Mouse (Mus musculus): ENCODE measurements at regions not wholly inside any gene's neighbourhood (a gene's known extent, or its start where the extent isn't known, plus 50 kb on each side); places are given as distances from the start of the nearest gene placed in this dataset.

GRCm38 (mm10) chr2:168839221-168839620 lies 71.5 kb upstream of the Sall4 start:
- TF ChIP-seq E2F4 (IDR thresholded peaks at IDR 0.05; ENCODE audit: borderline replicate concordance, low read depth, low read length) (no peak), MYB (IDR thresholded peaks at IDR 0.05; ENCODE audit: low read depth, low read length) (no peak), KAT2A (conservative IDR thresholded peaks at IDR 0.05; ENCODE audit: low read depth, low read length) (no peak), ZMIZ1 (IDR thresholded peaks at IDR 0.05; ENCODE audit: low read depth, low read length) (no peak), ELF1 (IDR thresholded peaks at IDR 0.05; ENCODE audit: low read depth, low read length) (no peak), TAL1 (IDR thresholded peaks at IDR 0.05; ENCODE audit: low read length) (no peak), EP300 (IDR thresholded peaks at IDR 0.05; ENCODE audit: low read depth in 1 of 2, low read length in 2 of 2) (no peak), USF2 (IDR thresholded peaks at IDR 0.05; ENCODE audit: borderline replicate concordance in 1 of 2, insufficient read depth in 1 of 2, low read depth in 1 of 2, low read length in 2 of 2) (no peak), MEF2A (IDR thresholded peaks at IDR 0.05; ENCODE audit: extremely low read depth, insufficient replicate concordance, low read depth, low read length, poor library complexity, severe bottlenecking) (no peak), UBTF (IDR thresholded peaks at IDR 0.05; ENCODE audit: borderline replicate concordance, insufficient read depth, low read depth, low read length) (no peak), TCF12 (IDR thresholded peaks at IDR 0.05; ENCODE audit: low read depth, low read length) (no peak), MXI1 (IDR thresholded peaks at IDR 0.05; ENCODE audit: low read depth, low read length) (no peak), CTCF (IDR thresholded peaks at IDR 0.05 in 2 of 3, conservative IDR thresholded peaks at IDR 0.05 in 1 of 3; ENCODE audit: control insufficient read depth in 1 of 3, insufficient read depth in 1 of 3, low read depth in 2 of 3, low read length in 3 of 3, poor library complexity in 1 of 3, severe bottlenecking in 1 of 3) (no peak)
- no peaks in the 10 kb centered on the region for H3K9me3 ChIP-seq (replicated peaks; ENCODE audit: insufficient read depth, low read length)
- no peaks in the 10 kb centered on the region for H3K79me2 ChIP-seq (ENCODE audit: control insufficient read depth, insufficient read depth, low read length, poor library complexity)
- no peaks in the 10 kb centered on the region for H3K36me3 ChIP-seq (ENCODE audit: control insufficient read depth in 1 of 2, insufficient read depth in 2 of 2, low read length in 2 of 2)
- no peak overlapping the region for H3K27ac ChIP-seq (ENCODE audit: control insufficient read depth, low read depth, low read length)
- H3K4me3 ChIP-seq (ENCODE audit: control insufficient read depth in 1 of 2, insufficient read depth in 1 of 2, low read depth in 2 of 2, low read length in 2 of 2): no peak overlapping the region
- no peak overlapping the region for H3K9ac ChIP-seq (ENCODE audit: control insufficient read depth, low read depth, low read length, poor library complexity, severe bottlenecking)
- H3K4me1 ChIP-seq (ENCODE audit: control insufficient read depth in 1 of 2, insufficient read depth in 2 of 2, low read length in 2 of 2): no peaks in the 10 kb centered on the region
- H3K27me3 ChIP-seq (ENCODE audit: control insufficient read depth in 1 of 2, insufficient read depth in 2 of 2, low read length in 2 of 2): no peaks in the 10 kb centered on the region
- DNase-seq (ENCODE audit: low read depth, low spot score): no peak

GRCm38 (mm10) chr2:168838681-168839080 lies 70.9 kb upstream of the Sall4 start:
- Histone ChIP-seq H3K27ac (ENCODE audit: control insufficient read depth, low read depth, low read length) (no peak overlapping the region), H3K36me3 (ENCODE audit: control insufficient read depth in 1 of 2, insufficient read depth in 2 of 2, low read length in 2 of 2) (no peaks in the 10 kb centered on the region), H3K79me2 (ENCODE audit: control insufficient read depth, insufficient read depth, low read length, poor library complexity) (no peaks in the 10 kb centered on the region), H3K9me3 (replicated peaks; ENCODE audit: insufficient read depth, low read length) (no peaks in the 10 kb centered on the region), H3K9ac (ENCODE audit: control insufficient read depth, low read depth, low read length, poor library complexity, severe bottlenecking) (no peak overlapping the region), H3K4me3 (ENCODE audit: control insufficient read depth in 1 of 2, insufficient read depth in 1 of 2, low read depth in 2 of 2, low read length in 2 of 2) (no peak overlapping the region), H3K4me1 (ENCODE audit: control insufficient read depth in 1 of 2, insufficient read depth in 2 of 2, low read length in 2 of 2) (no peaks in the 10 kb centered on the region), H3K27me3 (ENCODE audit: control insufficient read depth in 1 of 2, insufficient read depth in 2 of 2, low read length in 2 of 2) (no peaks in the 10 kb centered on the region)
- no peak for DNase-seq (ENCODE audit: low read depth, low spot score)
- TF ChIP-seq MAFK (IDR thresholded peaks at IDR 0.05; ENCODE audit: borderline replicate concordance, low read depth, low read length) (no peak), TBP (IDR thresholded peaks at IDR 0.05; ENCODE audit: low read depth, low read length) (no peak), ZC3H11A (IDR thresholded peaks at IDR 0.05; ENCODE audit: low read depth, low read length) (no peak), HCFC1 (IDR thresholded peaks at IDR 0.05; ENCODE audit: low read depth, low read length) (no peak), SMC3 (IDR thresholded peaks at IDR 0.05; ENCODE audit: low read depth, low read length) (no peak), BHLHE40 (IDR thresholded peaks at IDR 0.05; ENCODE audit: borderline replicate concordance, low read depth, low read length) (no peak), ELF1 (IDR thresholded peaks at IDR 0.05; ENCODE audit: low read depth, low read length) (no peak), CHD1 (IDR thresholded peaks at IDR 0.05; ENCODE audit: low read depth, low read length) (no peak), RAD21 (IDR thresholded peaks at IDR 0.05; ENCODE audit: low read depth, low read length) (no peak), EP300 (IDR thresholded peaks at IDR 0.05; ENCODE audit: low read depth in 1 of 2, low read length in 2 of 2) (no peak), KAT2A (conservative IDR thresholded peaks at IDR 0.05; ENCODE audit: low read depth, low read length) (no peak), ZKSCAN1 (IDR thresholded peaks at IDR 0.05; ENCODE audit: low read depth, low read length) (no peak), SIN3A (IDR thresholded peaks at IDR 0.05; ENCODE audit: low read length) (no peak), MXI1 (IDR thresholded peaks at IDR 0.05; ENCODE audit: low read depth, low read length) (no peak), POLR2AphosphoS2 (IDR thresholded peaks at IDR 0.05; ENCODE audit: low read length) (no peak), TCF12 (IDR thresholded peaks at IDR 0.05; ENCODE audit: low read depth, low read length) (no peak)

Data from MEL (cell line).